Mouse (Mus musculus): ENCODE results near the gene Stard5. TPM values are rescaled to one million over a fixed set of nuclear protein-coding genes. Genes with fewer than 3 reads are reported as not detected.

Gene Stard5
- polyA plus RNA-seq, 1 experiment from 2014 or later: 16.8 TPM

DNA sequence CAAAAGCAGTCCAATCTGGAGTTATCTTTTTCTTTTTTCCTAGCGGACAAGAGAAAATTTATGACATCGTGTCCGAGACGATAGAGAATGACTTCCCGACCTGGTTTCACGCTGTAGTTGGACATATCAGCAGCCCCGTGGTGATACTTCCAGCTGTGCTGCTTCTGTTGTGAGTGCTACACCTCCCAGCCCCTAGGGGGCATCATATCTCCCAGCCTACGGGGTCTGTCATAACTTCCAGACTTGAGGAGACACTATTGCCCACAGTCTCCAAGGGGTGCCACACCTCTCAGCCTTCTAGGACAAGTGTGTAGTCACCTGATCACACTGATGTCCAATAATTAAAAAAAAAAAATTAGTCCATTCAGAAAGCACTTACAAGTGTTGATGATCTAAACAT, 15.9 kb upstream of the Stard5 start:
- 92% methylated on average over 8 of the region's 8 CpGs for WGBS
- H3K4me1 ChIP-seq: peaks cover 11% of the 10 kb centered on the region

DNA sequence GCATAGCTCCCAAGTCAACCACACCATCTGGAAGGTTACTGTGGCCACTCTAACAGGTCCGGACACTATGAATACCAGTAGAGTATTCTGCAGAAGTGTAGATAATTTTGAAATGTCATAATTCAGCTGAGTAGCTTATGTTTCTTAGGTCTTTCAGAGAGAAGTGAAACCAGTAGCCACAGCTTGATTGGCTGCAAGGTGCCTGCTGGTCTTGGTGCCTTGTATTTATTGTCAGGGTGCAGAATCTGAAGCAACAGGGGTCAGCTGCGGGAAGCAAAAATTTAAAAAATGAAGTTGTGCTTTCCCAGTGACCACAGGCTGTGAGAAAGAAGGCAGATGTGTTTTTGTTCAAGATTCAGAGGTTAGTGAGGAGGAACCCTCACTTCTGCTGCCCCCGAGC, 15.5 kb upstream of the Stard5 start:
- Histone ChIP-seq H3K27ac (replicated peaks) (no peak overlapping the region), H3K27me3 (replicated peaks; ENCODE audit: low read depth, poor library complexity, severe bottlenecking) (no peaks in the 10 kb centered on the region), H3K36me3 (replicated peaks) (no peaks in the 10 kb centered on the region), H3K4me3 (no peak overlapping the region), H3K4me1 (peaks cover 11% of the 10 kb centered on the region), H3K9me3 (no peaks in the 10 kb centered on the region)
- DNase-seq (ENCODE audit: low spot score): no peak
- WGBS: 85% methylated on average over 3 of the region's 3 CpGs

More for the DNA sequence above, 15.9 kb upstream of the Stard5 start:
- Histone ChIP-seq H3K27me3 (replicated peaks; ENCODE audit: low read depth, poor library complexity, severe bottlenecking) (no peaks in the 10 kb centered on the region), H3K27ac (replicated peaks) (no peak overlapping the region), H3K36me3 (replicated peaks) (no peaks in the 10 kb centered on the region), H3K9me3 (no peaks in the 10 kb centered on the region), H3K4me3 (no peak overlapping the region)
- no peak for DNase-seq (ENCODE audit: low spot score)

DNA sequence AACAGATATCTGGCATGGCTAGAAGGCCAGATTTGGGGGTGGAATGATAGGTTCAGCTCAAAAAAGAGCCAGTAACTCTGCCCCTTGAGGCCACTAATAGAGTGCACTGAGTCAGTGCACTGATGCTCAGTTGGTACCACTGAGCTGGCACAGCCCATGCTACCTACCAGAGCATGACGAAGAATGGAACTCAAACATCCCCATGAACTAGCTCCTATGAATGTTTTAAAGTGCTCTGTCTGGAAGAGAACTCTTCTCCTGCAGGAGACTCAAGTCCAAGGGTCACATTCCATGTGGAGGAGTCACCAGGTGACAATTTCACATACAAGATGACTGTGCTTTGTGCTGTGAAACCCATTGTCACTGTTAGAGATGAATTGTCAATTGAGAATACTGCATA, 13.1 kb upstream of the Stard5 start:
- Histone ChIP-seq H3K4me3 (no peak overlapping the region), H3K9me3 (no peaks in the 10 kb centered on the region), H3K36me3 (replicated peaks) (no peaks in the 10 kb centered on the region), H3K27me3 (replicated peaks; ENCODE audit: low read depth, poor library complexity, severe bottlenecking) (no peaks in the 10 kb centered on the region), H3K4me1 (peaks cover 11% of the 10 kb centered on the region), H3K27ac (replicated peaks) (no peak overlapping the region)
- no peak for DNase-seq (ENCODE audit: low spot score)
- WGBS: 95% methylated on average over 1 of the region's 1 CpGs

DNA sequence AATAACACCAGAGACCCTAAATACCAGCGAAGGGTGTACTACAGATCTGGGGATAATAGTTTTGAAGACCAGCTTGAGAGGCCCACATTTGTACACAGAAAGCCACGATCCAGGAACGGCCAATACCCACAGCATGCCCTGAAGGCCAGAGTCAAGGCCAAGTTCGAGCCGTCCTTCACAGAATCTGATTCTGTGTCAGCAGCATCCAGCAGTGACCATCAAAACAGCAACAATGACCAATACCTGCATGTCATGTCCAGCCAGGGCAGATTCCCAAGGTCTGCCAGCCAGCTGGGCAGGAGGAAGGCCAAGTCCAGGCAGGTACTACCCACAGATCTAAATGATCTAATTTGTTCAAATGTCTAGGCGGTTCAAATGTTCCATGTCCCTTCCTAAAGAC, 9.2 kb upstream of the Stard5 start:
- Histone ChIP-seq H3K9me3 (no peaks in the 10 kb centered on the region), H3K36me3 (replicated peaks) (no peaks in the 10 kb centered on the region), H3K4me3 (no peak overlapping the region), H3K27me3 (replicated peaks; ENCODE audit: low read depth, poor library complexity, severe bottlenecking) (no peaks in the 10 kb centered on the region), H3K27ac (replicated peaks) (no peak overlapping the region), H3K4me1 (0 out of 2 replicates have a peak, but pooled peaks cover 5% of the 10 kb centered on the region)
- 94% methylated on average over 6 of the region's 6 CpGs for WGBS
- DNase-seq (ENCODE audit: low spot score): no peak

DNA sequence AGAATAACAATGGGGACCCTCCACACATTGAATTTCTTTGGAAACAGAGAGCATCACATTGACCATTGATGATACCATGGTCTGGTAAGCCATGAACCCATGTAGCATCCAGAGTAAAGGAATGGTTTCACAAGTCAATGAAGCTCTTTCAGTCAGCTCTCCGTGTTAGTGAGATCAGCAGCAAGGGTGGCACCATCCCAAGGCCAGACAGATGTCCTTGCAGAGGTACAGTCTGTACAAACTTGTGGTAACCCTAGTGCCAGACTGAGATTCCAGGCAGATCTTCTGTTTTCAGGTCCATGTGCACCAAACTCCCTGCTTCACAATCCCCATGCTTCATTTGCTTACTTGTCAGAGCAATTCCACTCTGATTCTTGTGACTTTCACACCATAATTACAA, 7.7 kb upstream of the Stard5 start:
- Histone ChIP-seq H3K4me3 (no peak overlapping the region), H3K9me3 (no peaks in the 10 kb centered on the region), H3K36me3 (replicated peaks) (no peaks in the 10 kb centered on the region), H3K4me1 (no peaks in the 10 kb centered on the region), H3K27me3 (replicated peaks; ENCODE audit: low read depth, poor library complexity, severe bottlenecking) (no peaks in the 10 kb centered on the region), H3K27ac (replicated peaks) (no peak overlapping the region)
- no peak for DNase-seq (ENCODE audit: low spot score)
- WGBS: 86% methylated on average over 1 of the region's 1 CpGs

DNA sequence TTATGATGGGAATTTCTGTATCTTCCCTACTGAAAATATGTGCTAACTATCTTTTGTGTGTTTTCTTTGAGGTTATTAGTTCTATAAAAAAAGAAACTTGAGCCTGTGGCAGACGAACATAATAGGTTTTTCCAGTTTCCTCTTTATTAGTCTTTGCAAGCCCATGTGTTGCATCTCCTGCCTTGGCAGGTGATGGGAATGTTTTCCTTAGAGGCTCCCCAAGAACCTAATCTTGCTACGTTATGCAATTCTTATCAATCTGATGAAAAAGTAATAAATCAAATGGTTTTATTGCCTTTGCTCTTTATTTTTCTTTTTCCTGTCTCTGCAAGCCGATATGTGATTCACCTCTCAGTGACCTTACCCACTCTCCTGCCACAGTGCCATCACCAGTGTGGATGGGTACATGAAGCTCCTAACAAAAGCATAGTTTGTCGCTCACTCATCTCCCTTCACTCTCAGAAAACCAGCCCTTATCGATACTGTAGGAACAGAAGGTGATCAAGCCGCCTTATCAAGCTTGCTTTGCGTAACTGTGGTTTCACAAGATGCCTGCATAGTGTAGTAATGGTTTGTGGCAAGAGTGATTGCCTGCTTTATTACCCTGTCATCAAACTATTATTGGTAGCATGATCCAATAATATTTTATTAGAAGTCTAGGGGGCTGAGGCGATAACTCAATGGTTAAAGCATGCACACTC, 5.1 kb upstream of the Stard5 start:
- Histone ChIP-seq H3K27me3 (replicated peaks; ENCODE audit: low read depth, poor library complexity, severe bottlenecking) (no peaks in the 10 kb centered on the region), H3K36me3 (replicated peaks) (no peaks in the 10 kb centered on the region), H3K4me3 (no peak overlapping the region), H3K9me3 (no peaks in the 10 kb centered on the region), H3K4me1 (peaks cover 11% of the 10 kb centered on the region), H3K27ac (replicated peaks) (no peak overlapping the region)
- no peak for DNase-seq (ENCODE audit: low spot score)
- WGBS: 90% methylated on average over 8 of the region's 8 CpGs

DNA sequence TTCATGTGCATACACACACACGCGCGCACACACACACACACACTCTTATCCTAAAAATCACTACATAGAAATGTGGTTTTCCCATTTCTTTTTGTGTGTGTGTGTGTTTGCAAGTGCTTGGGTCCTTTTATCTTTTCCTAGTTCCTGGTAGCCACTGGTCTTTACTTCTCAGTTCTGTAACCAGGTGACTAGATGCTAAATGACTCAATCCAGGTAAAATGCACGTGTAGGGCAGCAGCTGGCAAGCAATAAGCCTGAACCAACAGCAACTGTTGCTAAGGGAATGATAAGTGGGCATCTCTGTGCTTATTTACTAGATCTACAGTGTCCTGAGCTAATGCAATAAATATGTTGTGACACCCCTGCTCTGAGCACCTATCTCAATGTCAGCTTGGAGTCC, 4.4 kb upstream of the Stard5 start:
- no peak for DNase-seq (ENCODE audit: low spot score)
- 91% methylated on average over 4 of the region's 4 CpGs for WGBS
- Histone ChIP-seq H3K4me1 (peaks cover 15% of the 10 kb centered on the region), H3K27ac (replicated peaks) (no peak overlapping the region), H3K27me3 (replicated peaks; ENCODE audit: low read depth, poor library complexity, severe bottlenecking) (no peaks in the 10 kb centered on the region), H3K9me3 (no peaks in the 10 kb centered on the region), H3K4me3 (no peak overlapping the region), H3K36me3 (replicated peaks) (no peaks in the 10 kb centered on the region)

DNA sequence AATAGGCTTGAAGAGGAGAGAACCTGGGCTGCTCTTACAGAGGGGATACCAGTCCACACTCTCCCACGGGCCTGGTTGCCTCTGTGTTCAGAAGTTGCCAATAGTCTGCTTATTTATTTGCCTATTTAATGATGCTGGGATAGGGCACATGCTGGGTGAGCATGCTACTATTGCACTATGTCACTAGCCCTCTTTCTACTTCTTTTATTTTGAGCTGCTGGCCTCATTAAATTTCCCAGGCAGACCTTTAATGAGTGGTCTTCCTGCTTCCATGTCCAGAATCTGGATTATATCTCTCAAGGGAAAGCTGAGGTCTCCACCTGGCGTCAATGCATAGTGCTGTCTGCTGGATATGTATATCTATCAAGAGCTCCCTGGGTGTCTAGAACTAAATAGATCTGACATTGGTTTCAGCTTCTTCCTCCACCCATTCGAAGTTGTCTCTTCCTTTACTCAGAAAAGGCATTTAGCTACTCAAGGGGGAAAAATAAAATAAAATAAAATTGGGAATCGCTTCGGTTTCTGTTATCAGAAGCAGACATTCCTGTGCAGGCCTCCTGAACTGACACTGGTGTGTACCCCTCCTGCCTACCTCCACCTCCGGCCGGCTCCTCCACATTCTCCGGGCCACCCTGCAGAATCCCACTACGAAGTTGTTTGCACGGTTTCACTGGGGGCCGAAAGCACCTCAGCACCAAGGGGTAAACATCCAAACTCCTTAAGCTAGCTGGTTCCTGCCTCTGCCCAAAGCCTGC, 509 bp upstream of the Stard5 start:
- Histone ChIP-seq H3K27ac (replicated peaks) (peak overlapping the region; percentile 85), H3K4me3 (peak overlapping the region; percentile 77), H3K27me3 (replicated peaks; ENCODE audit: low read depth, poor library complexity, severe bottlenecking) (no peaks in the 10 kb centered on the region), H3K9me3 (no peaks in the 10 kb centered on the region), H3K4me1 (peaks cover 26% of the 10 kb centered on the region), H3K36me3 (replicated peaks) (peaks cover 5% of the 10 kb centered on the region; the same call in 1 of the 2 replicates)
- DNase-seq (ENCODE audit: low spot score): no peak
- 16% methylated on average over 11 of the region's 11 CpGs for WGBS

DNA sequence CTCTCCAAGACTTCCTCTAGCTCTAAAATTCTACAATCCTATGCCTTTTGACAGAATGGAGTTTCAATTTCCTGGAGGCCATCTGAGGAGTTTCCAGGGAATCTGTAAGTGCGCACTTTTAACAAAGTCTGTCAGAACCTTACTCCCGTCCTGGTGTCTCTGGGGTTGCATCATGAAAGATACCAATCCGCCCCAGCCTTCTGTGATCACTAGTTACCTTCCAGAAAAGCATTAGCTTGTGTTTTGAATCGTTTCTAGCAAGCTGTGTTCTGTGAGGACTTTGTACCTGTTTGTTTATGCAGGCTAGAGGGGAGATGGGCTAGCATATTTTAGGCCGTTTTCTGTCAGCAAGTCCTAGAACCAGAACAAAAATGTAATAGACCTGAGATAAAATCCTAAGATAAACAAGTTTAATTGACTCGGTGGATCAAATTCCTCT, 942 bp downstream of the Stard5 start:
- H3K36me3 ChIP-seq (replicated peaks): peaks cover 20% of the 10 kb centered on the region
- no peaks in the 10 kb centered on the region for H3K27me3 ChIP-seq (replicated peaks; ENCODE audit: low read depth, poor library complexity, severe bottlenecking)
- WGBS: 53% methylated on average over 6 of the region's 6 CpGs
- peaks cover 26% of the 10 kb centered on the region for H3K4me1 ChIP-seq
- no peak for DNase-seq (ENCODE audit: low spot score)
- peak overlapping the region; percentile 77 for H3K4me3 ChIP-seq
- no peaks in the 10 kb centered on the region for H3K9me3 ChIP-seq
- H3K27ac ChIP-seq (replicated peaks): no peak overlapping the region

DNA sequence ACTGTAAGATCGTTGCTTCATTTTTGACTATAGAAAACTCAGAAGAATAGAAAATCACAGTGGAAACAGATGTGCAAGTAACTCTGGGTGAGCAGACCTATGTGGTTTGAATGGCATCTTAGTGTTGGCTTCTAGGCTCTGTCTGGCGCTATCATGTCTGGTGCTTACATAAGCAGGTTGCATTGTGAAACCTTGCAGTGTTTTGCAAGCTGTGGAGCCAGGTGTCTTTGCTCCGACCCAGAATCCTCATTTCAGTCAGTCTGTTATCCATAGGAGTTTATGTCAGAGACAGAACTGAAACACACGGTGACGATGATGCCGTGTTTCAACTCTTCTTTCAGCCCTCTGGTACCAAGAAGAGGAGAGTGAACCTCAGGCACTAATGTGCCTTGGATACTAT, 2.1 kb downstream of the Stard5 start:
- Histone ChIP-seq H3K4me3 (no peak overlapping the region), H3K36me3 (replicated peaks) (peaks cover 27% of the 10 kb centered on the region), H3K4me1 (peaks cover 26% of the 10 kb centered on the region), H3K27me3 (replicated peaks; ENCODE audit: low read depth, poor library complexity, severe bottlenecking) (no peaks in the 10 kb centered on the region), H3K27ac (replicated peaks) (no peak overlapping the region), H3K9me3 (no peaks in the 10 kb centered on the region)
- 90% methylated on average over 6 of the region's 6 CpGs for WGBS
- DNase-seq (ENCODE audit: low spot score): no peak

DNA sequence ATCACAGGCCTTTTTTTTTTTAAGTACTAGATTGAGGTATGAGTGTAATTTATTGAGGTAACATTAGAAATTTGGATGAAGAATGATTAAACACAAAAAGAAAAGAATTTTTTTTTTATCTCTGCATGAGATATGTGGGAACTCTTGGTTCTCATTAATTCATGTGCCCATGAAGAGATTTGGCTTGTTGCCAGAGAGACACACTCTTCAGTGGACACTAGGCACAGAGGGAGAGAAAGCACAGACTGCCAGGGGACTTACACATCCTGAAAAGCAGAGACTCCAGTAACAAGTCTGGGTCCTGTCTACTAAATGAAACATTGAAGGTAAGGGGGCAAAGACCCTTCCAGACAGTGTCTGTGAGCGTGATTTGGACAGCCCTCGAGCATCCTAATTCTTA, 4.0 kb downstream of the Stard5 start:
- Histone ChIP-seq H3K27me3 (replicated peaks; ENCODE audit: low read depth, poor library complexity, severe bottlenecking) (no peaks in the 10 kb centered on the region), H3K27ac (replicated peaks) (no peak overlapping the region), H3K9me3 (no peaks in the 10 kb centered on the region), H3K4me1 (peaks cover 30% of the 10 kb centered on the region), H3K4me3 (no peak overlapping the region), H3K36me3 (replicated peaks) (peaks cover 43% of the 10 kb centered on the region)
- WGBS: 86% methylated on average over 2 of the region's 2 CpGs
- DNase-seq (ENCODE audit: low spot score): no peak

DNA sequence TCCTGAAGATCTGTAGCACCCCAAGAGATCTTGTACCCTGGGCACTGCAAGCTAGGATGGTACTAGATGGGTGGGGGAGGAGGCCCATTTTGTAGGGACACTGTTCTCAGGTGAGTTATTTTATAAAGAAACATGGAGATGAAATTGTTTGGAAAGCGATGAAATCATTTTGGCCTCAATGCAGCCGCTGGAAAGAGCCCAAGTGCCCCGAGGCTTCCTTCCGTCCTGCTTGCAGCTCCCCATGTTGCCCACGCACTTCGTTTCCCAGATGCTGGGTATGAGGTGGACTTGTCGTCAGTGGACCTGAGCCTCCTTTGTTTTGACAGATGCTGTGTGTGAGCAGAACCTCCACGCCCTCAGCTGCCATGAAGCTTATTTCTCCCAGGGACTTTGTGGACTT, 4.7 kb downstream of the Stard5 start:
- no peak overlapping the region for H3K4me3 ChIP-seq
- WGBS: 86% methylated on average over 8 of the region's 8 CpGs
- peaks cover 48% of the 10 kb centered on the region for H3K36me3 ChIP-seq (replicated peaks)
- H3K9me3 ChIP-seq: no peaks in the 10 kb centered on the region
- no peak overlapping the region for H3K27ac ChIP-seq (replicated peaks)
- H3K4me1 ChIP-seq: peaks cover 28% of the 10 kb centered on the region
- no peak for DNase-seq (ENCODE audit: low spot score)
- no peaks in the 10 kb centered on the region for H3K27me3 ChIP-seq (replicated peaks; ENCODE audit: low read depth, poor library complexity, severe bottlenecking)
